Mouse (Mus musculus) gastrocnemius, adult 2 months (tissue): ENCODE results near the gene Ldha. TPM values are rescaled to one million over a fixed set of nuclear protein-coding genes. Genes with fewer than 3 reads are reported as not detected.
A peak's percentile ranks its signal among the peaks of the same experiment; 100 is the strongest.
"Not testable (repeated sequence)": the region's sequence is repeated elsewhere in the genome, so short reads cannot be mapped to it uniquely, and the experiment has no call there.

Experiments used
- DNase-seq: peaks from one replicate; pipeline ENCODE4 v3.0.0; 2022
- H3K27ac ChIP-seq: fragments of 200-600 bp; 2 replicates; pipeline ENCODE4 v1.8.1; 2022; ENCODE audit warnings: mild to moderate bottlenecking
- H3K4me3 ChIP-seq: fragments of 200-600 bp; 2 replicates; pipeline ENCODE4 v1.8.1; 2022; ENCODE audit warnings: mild to moderate bottlenecking, moderate library complexity
- CTCF ChIP-seq: fragments of 200-600 bp; IDR thresholded peaks from 2 replicates; pipeline ENCODE4 v1.8.1; 2022; ENCODE audit warnings: antibody characterized with exemption, mild to moderate bottlenecking, moderate library complexity
- intact Hi-C: fragments of 180-260 bp; cut with DNase I; formaldehyde crosslinking; loops from one replicate; pipeline ENCODE4 v1.15.1; 2025
- long read RNA-seq, 2 experiments: library from polyadenylated mRNA; stranded (forward); transcript quantifications; one replicate each; pipeline ENCODE4 v2.0.0; 2021
- total RNA-seq, 2 experiments: library from RNA; stranded (reverse); gene quantifications; 2 replicates each; pipeline ENCODE4 v1.2.3; 2021

Ldha gene
- 1,000 to 10,000 TPM; 2,441 to 2,897 TPM for total RNA-seq
- long read RNA-seq, experiment 1, transcript Ldha-202 (8 exons, 1,588 nt): major isoform, 9,069 of 9,349 reads
- long read RNA-seq, experiment 1, partial matches to known transcripts: 189 of 9,349 reads
- long read RNA-seq, experiment 1, other reads (novel, unspliced or antisense): 88 of 9,349 reads
- long read RNA-seq, experiment 2, transcript Ldha-202 (8 exons, 1,588 nt): major isoform, 9,752 of 10,064 reads
- long read RNA-seq, experiment 2, transcript Ldha-210 (8 exons, 1,815 nt): minor isoform, 6 of 10,064 reads
- long read RNA-seq, experiment 2, partial matches to known transcripts: 222 of 10,064 reads
- long read RNA-seq, experiment 2, other reads (novel, unspliced or antisense): 84 of 10,064 reads

DNA sequence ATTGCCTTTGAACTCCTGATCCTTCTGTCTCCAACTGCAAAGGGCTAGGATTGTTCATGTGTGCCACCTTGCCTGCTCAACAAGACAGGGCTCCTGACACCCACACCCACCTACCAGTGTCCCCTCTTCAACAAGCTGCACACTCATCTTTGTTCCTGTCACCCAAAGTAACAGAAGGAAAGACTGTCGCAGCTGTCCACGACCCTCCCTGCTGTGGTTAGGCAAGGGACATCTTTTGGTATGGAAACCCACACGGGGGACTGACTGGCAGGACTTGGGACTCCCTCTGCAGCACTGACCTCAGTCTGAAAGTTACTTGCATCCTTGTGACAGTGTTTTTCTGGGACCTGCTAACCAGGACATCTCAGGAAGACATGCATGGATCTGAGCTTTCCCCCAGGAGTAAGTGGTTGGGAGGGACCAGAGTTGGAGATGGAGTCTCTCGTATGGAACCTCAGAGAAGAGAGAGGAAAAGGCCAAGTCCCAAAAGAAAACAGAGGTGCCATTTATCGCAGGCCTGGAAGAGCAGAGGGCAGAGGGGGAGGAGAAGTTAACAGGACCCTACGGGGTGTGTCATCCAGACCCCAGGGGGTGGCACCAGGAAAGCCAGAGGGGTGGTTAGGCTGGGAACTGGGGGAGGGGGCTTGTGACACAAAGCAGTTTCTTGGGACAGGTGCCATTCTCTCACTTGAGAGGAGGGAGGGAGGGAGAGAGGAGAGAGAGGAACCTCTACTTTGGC, at the start of gene Ldha:
Gene Ldha (plus strand): TSS at position 689 of the 739 bp plus-strand sequence.
- intact Hi-C loops: no loop called here
- Histone ChIP-seq H3K27ac (peak within 1 kb of the TSS; percentile 90), H3K4me3 (no peak within 1 kb of the TSS)
- no peak for DNase-seq
- no peak for TF ChIP-seq CTCF

DNA sequence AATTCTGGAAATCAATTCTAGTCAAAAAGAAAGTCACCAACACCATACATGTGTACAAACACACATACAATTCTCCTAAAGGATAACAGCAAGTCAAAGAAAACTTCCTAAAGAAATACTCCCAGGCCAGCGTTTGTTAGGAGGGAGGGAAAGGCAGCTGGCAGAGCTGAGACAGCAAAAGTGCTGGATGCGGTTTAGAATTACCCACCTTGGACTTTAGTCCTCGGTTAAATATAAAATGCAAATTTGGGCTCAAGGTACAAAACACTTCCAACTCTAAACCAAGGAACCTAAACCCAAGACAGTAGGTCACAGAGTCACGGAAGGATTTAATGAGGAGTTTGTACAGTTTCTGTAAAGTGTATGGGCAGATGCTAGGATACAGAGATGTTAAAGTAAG, 47.4 kb upstream of the Ldha start:
- H3K27ac ChIP-seq: peak overlapping the region; percentile 98
- intact Hi-C loops: loop anchor here (10.0 kb wide), 1 partner anchor 121 kb away; the partner anchor contains the start of gene Tsg101
- H3K4me3 ChIP-seq: no peak overlapping the region
- no peak for DNase-seq
- TF ChIP-seq CTCF: no peak

DNA sequence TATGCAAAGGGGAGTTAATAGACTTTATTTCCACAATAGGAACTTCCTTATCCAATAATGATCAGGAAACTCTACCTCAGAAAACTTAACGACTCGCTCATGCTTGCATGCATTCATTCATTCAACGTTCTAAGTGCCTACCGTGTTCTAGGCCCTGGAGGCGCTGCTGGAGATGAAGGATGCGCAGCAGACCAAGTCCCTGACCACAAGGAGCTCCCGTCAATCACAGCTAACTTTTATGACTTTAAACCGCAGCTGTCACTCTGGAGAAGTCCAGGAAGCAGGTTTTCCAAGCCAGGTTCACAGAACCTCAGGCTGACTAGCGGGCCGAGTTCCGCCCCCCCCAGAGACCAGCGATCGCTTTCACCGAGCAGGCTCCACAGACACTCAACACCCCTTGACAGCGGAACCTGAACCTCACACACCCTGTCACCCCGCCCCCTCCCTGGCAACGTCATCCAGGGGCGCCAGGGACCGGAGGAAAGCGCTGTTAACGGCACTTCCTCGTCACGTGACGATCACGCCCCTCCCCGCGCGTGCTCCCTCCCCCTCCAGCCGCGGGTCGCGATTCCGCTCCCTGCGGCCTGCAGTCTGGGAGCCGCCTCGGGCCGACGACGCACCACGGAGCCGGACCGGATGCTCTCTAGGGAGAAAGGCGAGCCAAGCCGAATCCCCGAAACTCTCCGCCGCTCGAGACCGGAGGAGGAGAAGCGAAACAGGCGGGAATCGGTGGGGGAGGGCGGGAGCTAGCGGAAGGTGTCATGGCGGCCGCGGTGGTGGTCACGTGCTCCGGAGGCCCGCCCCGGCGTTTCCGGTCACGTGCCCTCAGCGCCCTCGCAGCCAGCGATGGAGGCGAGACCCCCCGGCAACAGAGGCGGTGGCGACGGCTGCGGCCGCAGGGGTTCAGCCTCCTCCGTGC, 45.7 kb upstream of the Ldha start, which contains the start of the genes Hps5 and Gtf2h1:
Gene Hps5 (minus strand): TSS at position 778 of the 919 bp plus-strand sequence.
Gene Gtf2h1 (plus strand): TSS at position 817 of the 919 bp plus-strand sequence.
- H3K4me3 ChIP-seq: peak within 1 kb of the TSS; percentile 97
- peak; percentile 99 for DNase-seq
- intact Hi-C loops: loop anchor here (2.0 to 10.0 kb wide), 2 partner anchors 51 to 119 kb away; partner anchors contain the start of gene Tsg101
- peak within 1 kb of the TSS; percentile 98 for H3K27ac ChIP-seq
- no peak for TF ChIP-seq CTCF

DNA sequence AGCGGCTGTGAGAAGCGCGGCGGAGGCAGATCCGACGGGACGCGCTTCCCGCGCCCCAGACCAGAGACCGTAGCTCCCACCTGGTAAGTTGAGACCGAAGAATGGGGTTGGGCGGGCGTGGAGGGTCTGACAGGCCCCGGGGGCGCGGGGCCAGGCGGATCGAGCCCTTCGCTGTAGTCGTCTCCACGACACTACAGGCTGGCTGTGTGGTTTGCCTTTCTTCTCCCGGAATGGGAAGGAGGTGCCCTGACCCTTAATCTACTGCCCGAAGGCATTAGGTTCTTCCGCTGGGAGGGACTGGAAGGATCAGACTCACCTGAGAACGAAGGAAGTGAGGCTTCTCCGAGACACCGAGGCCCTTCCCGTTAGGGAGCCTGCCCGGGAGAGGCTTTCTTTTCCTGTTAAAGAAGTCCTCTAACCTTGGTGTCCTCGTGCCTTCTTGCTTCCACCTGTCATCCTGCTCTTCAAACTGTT, 45.0 kb upstream of the Ldha start:
- no peak for DNase-seq
- Histone ChIP-seq H3K27ac (peak overlapping the region; percentile 98), H3K4me3 (peak overlapping the region; percentile 97)
- intact Hi-C loops: loop anchor here (2.0 to 10.0 kb wide), 2 partner anchors 51 to 119 kb away; partner anchors contain the start of gene Tsg101
- TF ChIP-seq CTCF: no peak

DNA sequence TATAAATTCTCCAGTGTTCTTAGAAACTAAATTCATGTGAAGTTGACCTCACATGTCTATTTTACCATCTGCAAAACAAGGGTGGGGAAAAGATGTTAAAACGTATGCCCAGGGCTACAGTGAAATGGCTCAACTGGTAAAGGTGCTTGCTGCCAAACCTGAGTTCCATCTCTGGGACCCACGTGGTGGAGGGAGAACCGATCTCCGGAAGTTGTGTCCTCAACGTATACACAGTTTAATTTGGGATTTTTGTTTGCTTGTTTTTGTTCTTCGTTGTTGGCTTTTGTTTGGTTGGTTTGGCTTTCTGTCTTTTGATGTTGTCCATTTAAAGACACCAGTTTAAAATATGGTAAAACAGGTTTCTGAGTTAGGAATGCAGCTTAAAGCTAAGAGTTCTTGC, 44.5 kb upstream of the Ldha start:
- no peak for DNase-seq
- peak overlapping the region; percentile 97 for H3K4me3 ChIP-seq
- TF ChIP-seq CTCF: no peak
- peak overlapping the region; percentile 98 for H3K27ac ChIP-seq
- intact Hi-C loops: loop anchor here (2.0 to 10.0 kb wide), 2 partner anchors 50 to 118 kb away; partner anchors contain the start of gene Tsg101

DNA sequence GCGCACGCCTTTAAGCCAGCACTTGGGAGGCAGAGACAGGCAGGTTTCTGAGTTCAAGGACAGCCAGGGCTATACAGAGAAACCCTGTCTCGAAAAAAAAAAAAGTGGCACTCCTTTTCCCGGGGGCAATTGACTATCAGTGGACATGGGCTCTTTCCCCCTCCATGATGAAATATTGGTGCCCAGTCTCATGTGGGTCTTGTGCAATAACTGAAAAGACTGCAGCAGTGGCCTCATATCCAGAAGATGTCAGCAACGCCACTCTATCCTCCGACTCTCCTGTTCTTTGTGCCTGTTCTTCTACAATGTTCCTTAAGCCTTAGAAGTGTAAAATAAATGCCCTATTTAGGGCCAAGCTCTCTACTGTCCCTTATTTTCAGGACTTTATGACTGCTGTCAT, 30.9 kb upstream of the Ldha start:
- Histone ChIP-seq H3K4me3 (no peak overlapping the region), H3K27ac (no peak overlapping the region)
- no peak for DNase-seq
- intact Hi-C loops: no loop called here
- no peak for TF ChIP-seq CTCF

DNA sequence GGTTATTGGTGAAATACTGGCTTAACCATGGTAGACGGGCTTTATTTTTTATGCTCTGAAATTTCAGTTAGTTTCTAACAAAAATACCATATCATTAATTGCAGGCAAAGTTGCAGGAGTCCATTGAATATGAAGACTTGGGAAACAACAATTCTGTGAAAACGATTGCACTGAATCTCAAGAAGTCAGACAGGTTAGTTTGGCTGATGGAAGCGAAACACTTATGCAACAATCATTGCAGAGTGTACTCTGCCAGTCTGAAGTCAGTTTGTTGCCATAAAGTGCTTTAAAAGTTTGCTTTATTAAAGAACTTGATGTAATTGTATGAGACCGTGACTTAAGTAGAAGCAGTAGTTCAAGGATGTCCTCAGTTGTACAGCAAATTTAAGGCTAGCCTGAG, 27.3 kb upstream of the Ldha start:
- Histone ChIP-seq H3K4me3 (no peak overlapping the region), H3K27ac (no peak overlapping the region)
- no peak for TF ChIP-seq CTCF
- DNase-seq: no peak
- intact Hi-C loops: no loop called here

DNA sequence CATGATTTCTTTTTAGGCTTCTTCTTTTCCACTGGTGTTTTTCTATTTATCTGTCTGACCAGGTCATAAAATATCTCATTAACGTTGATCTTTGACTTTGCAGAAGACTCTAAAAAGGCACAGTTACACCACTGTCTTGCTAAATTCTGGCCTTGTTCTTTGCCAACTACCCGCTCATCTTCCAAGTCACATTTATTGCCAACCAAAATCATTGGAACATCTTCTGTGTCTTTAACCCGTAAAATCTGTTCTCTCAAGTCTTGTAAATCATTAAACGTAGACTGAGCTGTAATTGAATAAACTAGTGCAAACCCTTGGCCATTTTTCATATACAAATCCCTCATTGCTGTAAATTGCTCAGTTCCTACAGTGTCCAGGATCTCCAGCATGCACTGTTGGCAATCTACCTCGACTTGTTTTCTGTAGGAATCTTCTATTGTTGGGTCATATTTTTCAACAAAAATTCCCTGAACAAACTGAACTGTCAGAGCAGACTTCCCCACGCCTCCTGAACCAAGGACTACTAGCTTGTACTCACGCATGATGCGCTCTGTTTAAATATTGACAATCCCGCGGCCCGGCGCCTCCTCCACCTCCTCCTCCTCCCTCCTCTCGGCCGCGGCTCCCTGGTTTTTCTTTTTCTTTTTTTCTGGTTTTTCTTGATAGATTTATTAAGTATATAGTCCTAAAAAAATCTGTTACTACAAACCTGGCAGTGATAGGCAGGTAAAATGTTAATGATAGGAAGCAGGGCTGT, 20.2 kb upstream of the Ldha start:
- H3K27ac ChIP-seq, intact Hi-C loops, H3K4me3 ChIP-seq, DNase-seq: not testable (repeated sequence)

DNA sequence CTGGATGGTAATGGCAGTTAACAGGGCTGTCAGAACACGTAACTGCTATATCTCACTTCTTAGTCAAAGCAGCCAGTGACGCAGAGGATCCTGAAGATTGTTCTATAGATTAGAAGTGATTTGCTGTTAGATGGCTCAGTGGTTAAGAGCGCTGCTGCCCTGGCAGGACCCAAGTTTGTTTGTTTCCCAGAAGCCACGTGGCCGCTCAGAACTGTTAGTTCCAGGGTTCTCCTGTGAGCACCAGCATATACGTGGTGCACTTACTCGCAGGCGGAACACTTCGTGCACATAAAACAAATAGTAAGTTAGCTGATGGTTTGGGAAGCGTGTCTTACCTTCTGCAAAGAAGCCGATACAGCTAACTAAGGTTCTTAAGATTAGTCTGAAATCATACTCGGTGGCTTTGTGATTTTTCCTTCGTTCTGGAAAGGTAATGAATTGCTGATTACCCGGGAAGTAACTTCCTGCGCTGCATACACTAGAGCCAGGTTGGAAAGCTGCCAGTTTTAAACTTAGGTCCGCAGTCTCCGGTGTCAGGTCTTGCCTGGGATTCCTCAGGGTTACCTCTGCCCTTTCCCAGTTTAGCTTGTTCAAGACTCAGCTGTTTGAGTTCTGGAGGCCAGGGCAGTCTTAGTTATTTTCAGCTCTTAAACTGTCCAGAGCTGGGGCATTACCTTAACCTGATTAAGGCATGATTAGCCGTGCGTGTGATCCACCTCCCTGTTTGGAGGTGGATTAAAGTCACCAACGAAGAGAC, 14.1 kb upstream of the Ldha start:
- DNase-seq: peak; percentile 76
- Histone ChIP-seq H3K27ac (peak overlapping the region; percentile 90), H3K4me3 (peak overlapping the region; percentile 64)
- intact Hi-C loops: loop anchor here (1.0 kb wide), 1 partner anchor 18 kb away; no protein-coding TSS in a partner anchor
- no peak for TF ChIP-seq CTCF

DNA sequence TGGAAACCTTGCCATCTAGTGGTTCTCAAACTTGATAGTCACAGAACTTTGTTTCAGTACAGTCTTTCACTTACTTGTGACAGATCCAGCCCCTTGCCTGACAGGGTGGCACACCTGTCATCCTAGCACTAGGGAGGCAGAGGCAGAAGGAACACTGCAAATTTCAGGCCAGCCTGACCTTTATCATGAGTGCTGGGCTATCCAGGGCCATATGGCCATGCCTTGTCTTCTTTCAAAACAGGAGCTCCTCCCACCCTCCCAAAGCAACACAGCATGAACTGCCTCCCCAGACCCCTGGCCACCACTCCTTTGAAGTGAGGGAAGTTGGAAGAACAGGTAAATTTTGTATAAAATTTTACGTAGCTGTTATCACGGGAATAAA, 13.5 kb upstream of the Ldha start:
- intact Hi-C loops: loop anchor here (1.0 kb wide), 1 partner anchor 18 kb away; no protein-coding TSS in a partner anchor
- H3K27ac ChIP-seq: peak overlapping the region; percentile 90
- peak; percentile 61 for DNase-seq
- no peak for TF ChIP-seq CTCF
- H3K4me3 ChIP-seq: peak overlapping the region; percentile 64
